Mouse (Mus musculus): Measurements from ENCODE around the gene Oxct1. TPM values are rescaled to one million over a fixed set of nuclear protein-coding genes. Genes with fewer than 3 reads are reported as not detected.

The Oxct1 gene
- polyA plus RNA-seq, 1 experiment from 2014 or later: 199 TPM

DNA sequence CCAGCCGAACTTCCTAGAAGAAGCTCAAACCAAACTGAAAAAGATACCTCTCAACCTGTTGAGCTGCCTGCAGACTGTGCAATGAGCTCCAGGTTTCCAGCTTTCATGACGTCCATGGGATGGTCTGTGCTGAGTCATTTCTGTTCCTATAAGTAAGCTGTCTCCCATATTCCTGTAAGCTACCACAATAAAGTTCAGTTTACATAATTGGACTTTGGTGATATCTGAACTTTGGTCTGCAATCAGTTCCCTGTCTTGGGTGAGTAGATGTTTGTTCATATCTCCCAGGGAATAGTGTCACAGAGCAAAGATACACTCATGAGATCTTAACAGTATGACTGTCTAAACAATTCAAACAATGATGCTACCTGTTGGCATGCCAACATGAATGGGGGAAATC lies 141.8 kb downstream of the Oxct1 start:
- no peaks in the 10 kb centered on the region for H3K9me3 ChIP-seq (ENCODE audit: control insufficient read depth, low read length)
- no peaks in the 10 kb centered on the region for H3K36me3 ChIP-seq (ENCODE audit: control insufficient read depth, insufficient read depth, low read length)
- H3K9ac ChIP-seq (ENCODE audit: low read length): no peak overlapping the region
- H3K27ac ChIP-seq (ENCODE audit: low read depth): no peak overlapping the region
- ATAC-seq (replicated peaks; ENCODE audit: low FRiP score, low TSS enrichment, low read depth) (no peak), DNase-seq (ENCODE audit: low spot score) (no peak)
- H3K4me1 ChIP-seq (replicated peaks; ENCODE audit: control insufficient read depth, insufficient read depth, low read length): no peaks in the 10 kb centered on the region
- no peak overlapping the region for H3K4me3 ChIP-seq (ENCODE audit: low read depth, low read length)
- H3K4me2 ChIP-seq (ENCODE audit: low read length): no peak overlapping the region
- no peaks in the 10 kb centered on the region for H3K27me3 ChIP-seq (replicated peaks; ENCODE audit: control insufficient read depth, insufficient read depth, low read length)
- 78% methylated on average over 2 of the region's 2 CpGs for WGBS

DNA sequence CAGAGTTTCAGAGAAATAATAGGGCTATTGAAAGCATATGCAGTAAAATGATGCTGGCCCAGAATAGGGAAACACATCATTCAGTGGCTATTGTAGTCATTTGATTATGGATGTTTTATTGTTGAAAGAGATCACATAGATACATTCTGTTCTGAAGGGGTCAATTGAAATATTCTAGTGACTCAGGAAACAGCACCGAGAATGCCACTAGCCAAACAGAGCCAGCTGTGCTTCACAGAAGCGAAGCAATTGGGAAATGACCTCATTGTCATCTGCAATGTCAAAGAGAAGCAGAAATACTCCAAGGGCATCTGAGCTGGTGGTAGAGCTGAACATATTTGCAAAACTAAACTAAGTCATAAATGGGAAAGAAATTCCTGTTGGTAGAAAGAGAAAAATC lies 145.4 kb downstream of the Oxct1 start:
- no peak for DNase-seq (ENCODE audit: low spot score)
- Histone ChIP-seq H3K4me3 (ENCODE audit: low read depth, low read length) (no peak overlapping the region), H3K9ac (ENCODE audit: low read length) (no peak overlapping the region), H3K36me3 (ENCODE audit: control insufficient read depth, insufficient read depth, low read length) (no peaks in the 10 kb centered on the region), H3K9me3 (ENCODE audit: control insufficient read depth, low read length) (no peaks in the 10 kb centered on the region), H3K27ac (ENCODE audit: low read depth) (no peak overlapping the region), H3K4me2 (ENCODE audit: low read length) (no peak overlapping the region), H3K27me3 (replicated peaks; ENCODE audit: control insufficient read depth, insufficient read depth, low read length) (no peaks in the 10 kb centered on the region), H3K4me1 (replicated peaks; ENCODE audit: control insufficient read depth, insufficient read depth, low read length) (no peaks in the 10 kb centered on the region)
- no peak for ATAC-seq (replicated peaks; ENCODE audit: low FRiP score, low TSS enrichment, low read depth)
- 76% methylated on average over 2 of the region's 2 CpGs for WGBS

DNA sequence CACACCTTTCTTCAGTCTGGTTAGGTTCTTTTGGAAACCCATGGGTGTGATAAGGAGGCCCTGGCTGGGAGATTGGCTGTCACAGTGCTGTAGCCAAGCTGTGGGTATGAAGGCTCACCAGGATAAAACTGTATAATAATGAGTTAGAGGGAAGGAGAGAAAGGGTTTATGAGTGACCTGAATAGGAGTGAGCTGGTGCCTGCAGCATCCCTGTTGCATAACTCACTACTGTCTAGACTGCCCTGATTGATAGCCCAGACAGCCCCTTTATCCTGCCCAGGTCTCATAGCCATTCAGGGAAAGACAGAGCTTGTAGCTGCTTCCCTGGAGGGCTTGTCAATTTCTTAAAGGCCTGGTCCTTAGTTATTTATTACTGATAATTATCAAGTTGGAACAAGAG lies 171.7 kb downstream of the Oxct1 start:
- ATAC-seq (replicated peaks; ENCODE audit: low FRiP score, low TSS enrichment, low read depth): no peak
- Histone ChIP-seq H3K36me3 (ENCODE audit: control insufficient read depth, insufficient read depth, low read length) (no peaks in the 10 kb centered on the region), H3K27me3 (replicated peaks; ENCODE audit: control insufficient read depth, insufficient read depth, low read length) (no peaks in the 10 kb centered on the region), H3K4me3 (ENCODE audit: low read depth, low read length) (no peak overlapping the region), H3K9ac (ENCODE audit: low read length) (no peak overlapping the region), H3K27ac (ENCODE audit: low read depth) (no peak overlapping the region), H3K9me3 (ENCODE audit: control insufficient read depth, low read length) (no peaks in the 10 kb centered on the region), H3K4me2 (ENCODE audit: low read length) (no peak overlapping the region), H3K4me1 (replicated peaks; ENCODE audit: control insufficient read depth, insufficient read depth, low read length) (no peaks in the 10 kb centered on the region)
- no peak for DNase-seq (ENCODE audit: low spot score)

Other genes with a start within 250 kb of the Oxct1 start
- gene Fbxo4, start 46.8 kb upstream of the Oxct1 start, polyA plus RNA-seq (2014; fragmentation: Nextera tagmentation; extraction: Ambion mirVana): 9.0 and 10.8 TPM in 2 replicates
- gene AW549877, start 30.6 kb upstream of the Oxct1 start, polyA plus RNA-seq (2014; fragmentation: Nextera tagmentation; extraction: Ambion mirVana): 48.1 and 49.8 TPM in 2 replicates

All from intestine, embryonic 14.5 days (tissue).